Mouse (Mus musculus) G1E (cell line): Measurements from ENCODE around the gene Vps37c. TPM values are rescaled to one million over a fixed set of nuclear protein-coding genes. Genes with fewer than 3 reads are reported as not detected.
A peak's percentile ranks its signal among the peaks of the same experiment; 100 is the strongest.

Experiments
- ATAC-seq: 2 replicates; pipeline ENCODE4 v1.8.0; 2016; ENCODE audit warnings: mild to moderate bottlenecking; ENCODE audit not compliant: insufficient number of reproducible peaks, poor library complexity, low FRiP score, severe bottlenecking; ENCODE audit errors: extremely low read depth
- DNase-seq: peaks from one replicate; pipeline ENCODE4 v3.0.0; 2012; ENCODE audit warnings: low spot score
- H3K27me3 ChIP-seq: 2 replicates; pipeline ENCODE4 v1.6.1; 2012; ENCODE audit warnings: mild to moderate bottlenecking, low read length, inconsistent platforms; ENCODE audit not compliant: insufficient read depth
- H3K36me3 ChIP-seq: replicated peaks from 2 replicates; pipeline ENCODE3; 2012; ENCODE audit warnings: mild to moderate bottlenecking, inconsistent platforms
- H3K4me1 ChIP-seq: 2 replicates; pipeline ENCODE4 v1.6.1; 2012; ENCODE audit warnings: low read depth, low read length, inconsistent platforms, mixed read lengths; ENCODE audit not compliant: insufficient read depth
- H3K4me3 ChIP-seq: 2 replicates; pipeline ENCODE4 v1.5.1; 2012; ENCODE audit warnings: low read depth, mild to moderate bottlenecking, inconsistent platforms, low read length, moderate library complexity, mixed read lengths
- H3K9me3 ChIP-seq: replicated peaks from 2 replicates; pipeline ENCODE4 v1.6.1; 2012; ENCODE audit warnings: inconsistent platforms
- CTCF ChIP-seq: IDR thresholded peaks from 2 replicates; pipeline ENCODE4 v1.5.1; 2012; ENCODE audit warnings: low read depth, low read length, inconsistent platforms, mixed read lengths
- GATA1 ChIP-seq: IDR thresholded peaks from 2 replicates; pipeline ENCODE4 v1.6.1; 2012; ENCODE audit warnings: borderline replicate concordance, low read length, inconsistent platforms, mixed read lengths
- GATA2 ChIP-seq: IDR thresholded peaks from 2 replicates; pipeline ENCODE4 v1.6.1; 2012; ENCODE audit warnings: low read depth, low read length, inconsistent platforms, borderline replicate concordance
- POLR2AphosphoS5 ChIP-seq: IDR thresholded peaks from 2 replicates; pipeline ENCODE4 v1.6.1; 2012; ENCODE audit warnings: low read depth, low read length, inconsistent platforms; ENCODE audit not compliant: insufficient replicate concordance
- TAL1 ChIP-seq: conservative IDR thresholded peaks from 2 replicates; pipeline ENCODE4 v1.6.1; 2012; ENCODE audit warnings: low read depth, low read length, inconsistent platforms, mixed read lengths
- polyA plus RNA-seq: library from polyadenylated mRNA; stranded (reverse); fragments of >175 nt; gene quantifications from 2 replicates; pipeline ENCODE4 v1.2.3, GENCODE M21; 2012
- total RNA-seq, 2 experiments: library from RNA; stranded (forward) in 1 of 2; stranded (reverse) in 1 of 2; fragments of 200-1000 nt in 1 of 2; fragments of >200 nt in 1 of 2; fragmentation: Nextera tagmentation in 1 of 2; gene quantifications; 2 replicates each; pipeline ENCODE4 v1.2.3; 2014 to 2017

The Vps37c gene
- total and polyA plus RNA-seq, 3 experiments = 5.2 to 34.9 (median 16.3) TPM

GRCm38 (mm10) chr19:10671319-10671718 lies 17.2 kb upstream of the Vps37c start:
- Histone ChIP-seq H3K4me3 (no peak overlapping the region), H3K9me3 (peaks cover 3% of the 10 kb centered on the region), H3K4me1 (peaks cover 74% of the 10 kb centered on the region), H3K36me3 (peaks cover 9% of the 10 kb centered on the region), H3K27me3 (no peaks in the 10 kb centered on the region)
- ATAC-seq (no peak), DNase-seq (no peak)
- TF ChIP-seq GATA1 (no peak), GATA2 (no peak), POLR2AphosphoS5 (no peak), TAL1 (no peak), CTCF (0 out of 2 replicates have a peak, but pooled peaks have one; percentile 3)

GRCm38 (mm10) chr19:10671854-10672417 lies 16.6 kb upstream of the Vps37c start:
- no peak for TF ChIP-seq TAL1
- Histone ChIP-seq H3K9me3 (peaks cover 3% of the 10 kb centered on the region), H3K4me1 (peaks cover 79% of the 10 kb centered on the region), H3K4me3 (peak overlapping the region; percentile 41), H3K27me3 (no peaks in the 10 kb centered on the region), H3K36me3 (peaks cover 9% of the 10 kb centered on the region)
- ATAC-seq (no peak), DNase-seq (no peak)

GRCm38 (mm10) chr19:10673275-10673674 lies 15.3 kb upstream of the Vps37c start:
- H3K36me3 ChIP-seq = peaks cover 9% of the 10 kb centered on the region
- peaks cover 3% of the 10 kb centered on the region for H3K9me3 ChIP-seq
- ATAC-seq (no peak), DNase-seq (no peak)
- TF ChIP-seq CTCF = no peak
- TF ChIP-seq POLR2AphosphoS5 = no peak
- TF ChIP-seq GATA1 = no peak
- no peak for TF ChIP-seq GATA2
- no peak for TF ChIP-seq TAL1
- peaks cover 92% of the 10 kb centered on the region for H3K4me1 ChIP-seq
- H3K4me3 ChIP-seq = no peak overlapping the region
- H3K27me3 ChIP-seq = no peaks in the 10 kb centered on the region

DNA sequence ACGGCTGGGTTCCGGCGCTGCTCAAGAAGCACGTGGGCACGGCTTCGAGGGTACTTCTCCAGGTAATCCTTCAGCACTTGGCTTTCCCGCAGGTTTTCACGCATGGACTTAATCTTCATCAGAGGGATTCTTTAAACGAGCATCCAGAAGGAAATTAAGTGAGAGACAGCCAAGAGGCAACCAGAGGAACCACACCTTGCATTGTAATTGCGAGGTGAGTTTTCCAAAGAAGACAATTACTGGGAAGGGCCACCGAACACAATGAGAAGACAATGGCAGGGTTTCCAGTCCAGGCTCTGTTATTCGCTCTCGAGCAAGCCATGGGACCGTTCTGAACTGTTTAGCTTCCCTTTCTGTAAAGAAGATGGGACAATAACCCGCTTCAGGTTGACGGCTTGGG lies 11.9 kb upstream of the Vps37c start:
- DNase-seq (no peak), ATAC-seq (no peak)
- peaks cover 84% of the 10 kb centered on the region for H3K4me1 ChIP-seq
- peaks cover 3% of the 10 kb centered on the region for H3K9me3 ChIP-seq
- peaks cover 9% of the 10 kb centered on the region for H3K36me3 ChIP-seq
- TF ChIP-seq GATA1 (no peak), TAL1 (no peak), GATA2 (no peak), POLR2AphosphoS5 (no peak)
- H3K27me3 ChIP-seq = no peaks in the 10 kb centered on the region
- H3K4me3 ChIP-seq = peak overlapping the region; percentile 49; the same call in 1 of the 2 replicates

DNA sequence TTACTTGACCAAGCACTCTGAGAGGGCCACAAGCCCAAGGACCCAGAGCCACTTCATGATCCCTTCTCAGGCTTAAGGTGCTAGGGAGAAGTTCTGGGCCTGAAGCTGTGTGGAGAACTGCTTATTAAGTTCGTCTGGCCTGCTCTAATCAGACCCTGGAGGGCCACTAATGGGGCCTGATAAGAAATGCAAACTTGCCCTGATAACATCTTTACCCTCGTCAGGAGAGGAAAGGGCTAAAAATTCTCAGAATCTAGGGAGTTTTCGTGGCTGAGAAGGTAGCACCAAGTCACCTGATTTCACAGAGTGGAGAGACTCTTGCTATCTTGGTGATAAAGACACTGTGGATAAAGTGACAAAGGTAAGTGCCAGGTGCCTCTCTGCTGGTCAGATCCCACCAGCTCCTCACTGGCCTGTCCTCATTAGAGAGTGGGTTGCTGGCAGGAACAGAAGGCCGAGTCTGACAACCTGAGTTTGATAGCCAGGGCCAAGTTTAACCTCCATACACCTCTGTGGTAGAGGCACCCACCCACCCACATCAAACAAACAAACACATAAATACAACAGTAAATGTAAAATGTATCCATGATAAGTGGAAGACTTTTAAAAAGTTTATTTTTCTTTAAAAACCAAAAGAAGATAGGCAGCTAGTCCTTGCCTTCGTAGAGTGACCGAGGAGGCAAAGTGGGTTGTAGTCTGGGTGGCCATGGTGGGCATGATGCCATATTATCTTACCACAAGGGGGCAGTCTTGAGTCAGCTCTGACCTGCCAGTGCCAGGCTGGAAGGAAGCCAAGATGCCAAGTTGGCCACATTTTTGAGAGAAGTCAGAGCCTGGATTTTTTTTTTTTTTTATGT lies 10.4 kb upstream of the Vps37c start, which contains the start of gene Pga5:
Gene Pga5, minus strand, starts transcription at position 157 of the 857 bp plus-strand sequence.
- Histone ChIP-seq H3K27me3 (no peaks in the 10 kb centered on the region), H3K4me3 (peak within 1 kb of the TSS; percentile 28; the same call in 1 of the 2 replicates), H3K36me3 (peaks cover 9% of the 10 kb centered on the region), H3K4me1 (peaks cover 71% of the 10 kb centered on the region), H3K9me3 (no peaks in the 10 kb centered on the region)
- ATAC-seq (peak; percentile 58), DNase-seq (no peak)
- TF ChIP-seq TAL1 (peak; percentile 49), GATA2 (no peak), CTCF (peak; percentile 75), GATA1 (no peak), POLR2AphosphoS5 (no peak)

- no peak for TF ChIP-seq GATA1
- no peak for TF ChIP-seq GATA2
- no peak for TF ChIP-seq CTCF
- no peak for TF ChIP-seq TAL1
- TF ChIP-seq POLR2AphosphoS5 = no peak
- no peaks in the 10 kb centered on the region for H3K9me3 ChIP-seq
- H3K4me1 ChIP-seq = peaks cover 66% of the 10 kb centered on the region
- no peak for DNase-seq
- no peak overlapping the region for H3K4me3 ChIP-seq
- no peak for ATAC-seq
- H3K27me3 ChIP-seq = no peaks in the 10 kb centered on the region
- peaks cover 6% of the 10 kb centered on the region for H3K36me3 ChIP-seq
Measured at GRCm38 (mm10) chr19:10678772-10679067, 9.8 kb upstream of the Vps37c start.
